Mouse (Mus musculus) kidney, adult 2 months (tissue): ENCODE measurements around the gene Fam222b.

Experiments used
- CTCF ChIP-seq: fragments of 200-500 bp; conservative IDR thresholded peaks from 2 replicates; pipeline ENCODE4 v1.5.1; 2011; ENCODE audit warnings: low read depth, mild to moderate bottlenecking, control low read depth, low read length, moderate library complexity, mixed read lengths; ENCODE audit not compliant: insufficient read depth, insufficient read length
- POLR2A ChIP-seq: fragments of 200-500 bp; IDR thresholded peaks from one replicate; pipeline ENCODE4 v1.6.1; 2011; ENCODE audit warnings: low read depth, low read length, control low read depth

- TF ChIP-seq POLR2A, result no peak
- no peak for TF ChIP-seq CTCF
Measured at GRCm38 (mm10) chr11:78168541-78169468, 74.3 kb downstream of the Fam222b start.
